Comparison of ENCODE assay signal across 10 mouse cellular contexts in the genomic region with DNA sequence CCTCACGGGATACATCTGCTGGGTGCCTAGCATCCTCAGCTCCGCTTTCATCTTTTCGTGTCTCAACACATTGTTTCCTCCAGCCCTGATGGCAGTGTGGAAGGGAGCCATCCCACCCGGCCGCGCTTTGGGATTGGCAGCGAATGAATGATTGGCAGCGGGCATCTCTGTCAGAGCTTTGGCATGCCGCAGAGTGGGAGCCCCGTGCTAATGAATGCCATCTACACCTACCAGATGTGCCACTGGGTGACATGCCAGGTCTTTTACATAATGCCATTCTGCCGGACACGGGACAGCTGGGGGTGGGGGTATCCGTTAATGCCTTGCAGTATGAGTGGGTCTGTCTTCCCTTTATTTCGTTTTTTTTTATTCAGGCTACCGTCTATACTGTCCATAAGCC. TPM values are rescaled to one million over a fixed set of nuclear protein-coding genes. Genes with fewer than 3 reads are reported as not detected.
A peak's percentile ranks its signal among the peaks of the same experiment; 100 is the strongest.
DNase-seq lines count a peak whose midpoint lies in the region; ATAC-seq and TF ChIP-seq lines count a peak whose summit lies in the region.
"Had no signal": no experiment of that assay in that cellular context is flagged by ENCODE, and none has a peak within 500 bp of the region (broad histone marks: within the 10 kb centered on the region; RNA-seq: fewer than 3 reads in every experiment).

No protein-coding gene starts in this region.

- no peak overlapping the region for H3K9ac ChIP-seq in heart, embryonic 16.5 days (ENCODE audit: low read length)
- H3K9ac ChIP-seq in forebrain, embryonic 14.5 days (ENCODE audit: low read length), result no peak overlapping the region
- H3K9ac ChIP-seq in midbrain, embryonic 13.5 days (replicated peaks), result no peak overlapping the region

- H3K36me3 ChIP-seq in heart, embryonic 16.5 days (ENCODE audit: control insufficient read depth, insufficient read depth), result no peaks in the 10 kb centered on the region
- H3K36me3 ChIP-seq in forebrain, embryonic 14.5 days (ENCODE audit: control insufficient read depth, insufficient read depth, low read length), result no peaks in the 10 kb centered on the region
- H3K36me3 ChIP-seq in midbrain, embryonic 13.5 days, result no peaks in the 10 kb centered on the region
- no peaks in the 10 kb centered on the region for H3K36me3 ChIP-seq in thymus, adult 2 months (ENCODE audit: control insufficient read depth, insufficient read depth, low read length)
- H3K36me3 ChIP-seq: G1E had no signal

- H3K9me3 ChIP-seq in heart, embryonic 16.5 days (replicated peaks; ENCODE audit: control insufficient read depth, low read length), result no peaks in the 10 kb centered on the region
- no peaks in the 10 kb centered on the region for H3K9me3 ChIP-seq in forebrain, embryonic 14.5 days (replicated peaks; ENCODE audit: control insufficient read depth, low read length)
- no peaks in the 10 kb centered on the region for H3K9me3 ChIP-seq in midbrain, embryonic 13.5 days

- no peak for TF ChIP-seq CTCF in thymus, adult 2 months (IDR thresholded peaks at IDR 0.05; ENCODE audit: borderline replicate concordance, control insufficient read depth, extremely low read depth, insufficient read depth, low read length, poor library complexity)

- TF ChIP-seq POLR2A in thymus, adult 2 months (IDR thresholded peaks at IDR 0.05; ENCODE audit: control insufficient read depth, extremely low read depth, insufficient read depth, low read length, poor library complexity), result no peak

- peak overlapping the region; percentile 84; the same call in 1 of the 2 replicates for H3K4me2 ChIP-seq in heart, embryonic 16.5 days (ENCODE audit: low read depth, low read length)
- H3K4me2 ChIP-seq in forebrain, embryonic 14.5 days (ENCODE audit: low read length), result peak overlapping the region; percentile 68
- peak overlapping the region; percentile 69 for H3K4me2 ChIP-seq in midbrain, embryonic 13.5 days (replicated peaks)

- H3K4me1 ChIP-seq in heart, embryonic 16.5 days (ENCODE audit: control insufficient read depth, insufficient read depth, low read length), result peaks cover 18% of the 10 kb centered on the region
- H3K4me1 ChIP-seq in forebrain, embryonic 14.5 days (ENCODE audit: control insufficient read depth, insufficient read depth, low read length), result peaks cover 13% of the 10 kb centered on the region; the same call in 1 of the 2 replicates
- peaks cover 48% of the 10 kb centered on the region for H3K4me1 ChIP-seq in midbrain, embryonic 13.5 days (replicated peaks)
- peaks cover 13% of the 10 kb centered on the region for H3K4me1 ChIP-seq in thymus, adult 2 months (replicated peaks; ENCODE audit: control insufficient read depth, insufficient read depth, low read length)

- 8% methylated on average over 15 of the region's 15 CpGs for WGBS in heart, embryonic 16.5 days
- 2% methylated on average over 15 of the region's 15 CpGs for WGBS in forebrain, embryonic 14.5 days
- 2% methylated on average over 15 of the region's 15 CpGs for WGBS in midbrain, embryonic 13.5 days
- WGBS in thymus, adult 2 months, result 54% methylated on average over 15 of the region's 15 CpGs

- ATAC-seq in heart, embryonic 16.5 days (replicated peaks; ENCODE audit: extremely low read depth, insufficient read depth, low FRiP score), result no peak
- ATAC-seq in forebrain, embryonic 14.5 days, result peak; percentile 44
- peak; percentile 10; the same call in 1 of the 2 replicates for ATAC-seq in midbrain, embryonic 13.5 days

- no peak overlapping the region; the same call in 1 of the 2 replicates for H3K4me3 ChIP-seq in heart, embryonic 16.5 days (ENCODE audit: low read length)
- 0 out of 2 replicates have a peak overlapping the region, but pooled peaks have one; percentile 1 for H3K4me3 ChIP-seq in forebrain, embryonic 14.5 days (ENCODE audit: low read depth, low read length)
- peak overlapping the region; percentile 6; the same call in 1 of the 2 replicates for H3K4me3 ChIP-seq in midbrain, embryonic 13.5 days (replicated peaks)
- no peak overlapping the region for H3K4me3 ChIP-seq in thymus, adult 2 months (ENCODE audit: control insufficient read depth, insufficient read depth, low read length)
- H3K4me3 ChIP-seq: erythroblast, embryonic 14.5 days had no signal

- H3K27ac ChIP-seq in heart, embryonic 16.5 days (ENCODE audit: low read length), result no peak overlapping the region
- peak overlapping the region; percentile 49 for H3K27ac ChIP-seq in forebrain, embryonic 14.5 days (ENCODE audit: low read depth, low read length)
- H3K27ac ChIP-seq in midbrain, embryonic 13.5 days, result no peak overlapping the region
- no peak overlapping the region for H3K27ac ChIP-seq in thymus, adult 2 months (ENCODE audit: control insufficient read depth, insufficient read depth, low read length)

- peaks cover 44% of the 10 kb centered on the region for H3K27me3 ChIP-seq in heart, embryonic 16.5 days (ENCODE audit: control insufficient read depth, insufficient read depth, low read length)
- peaks cover 20% of the 10 kb centered on the region for H3K27me3 ChIP-seq in forebrain, embryonic 14.5 days (replicated peaks; ENCODE audit: control insufficient read depth, insufficient read depth, low read length)
- H3K27me3 ChIP-seq in midbrain, embryonic 13.5 days, result peaks cover 55% of the 10 kb centered on the region
- peaks cover 26% of the 10 kb centered on the region for H3K27me3 ChIP-seq in thymus, adult 2 months (ENCODE audit: control insufficient read depth, insufficient read depth, low read length)

- no peak for DNase-seq in heart, adult 8-10 months (ENCODE audit: low spot score)
- DNase-seq in embryo, embryonic 11 days, result peak; percentile 23
- peak; percentile 81 for DNase-seq in forebrain, embryonic 14.5 days (ENCODE audit: low spot score)
- DNase-seq in spleen, adult 18-20 months, result no peak
- no peak for DNase-seq in thymus, adult 2 months

RNA-seq across cellular contexts. Expression of gene Prdm8, which starts 0.9 kb away (rescaled TPM):
- polyA plus RNA-seq in heart, embryonic 16.5 days (2015; fragmentation: Nextera tagmentation; extraction: Ambion mirVana), result 0.11 TPM in 1 of 2 replicates, not detected in the other
- under 1 TPM; 0.09 to 0.22 (median 0.15) TPM for total RNA-seq in heart, adult 8-10 months (2022)
- polyA plus RNA-seq in forebrain, embryonic 14.5 days (2014; fragmentation: Nextera tagmentation; extraction: Ambion mirVana), result 5.0 and 6.7 TPM in 2 replicates
- 2.0 and 2.5 TPM in 2 replicates for polyA plus RNA-seq in midbrain, embryonic 13.5 days (2015; fragmentation: Nextera tagmentation; extraction: Ambion mirVana)
- polyA plus RNA-seq in thymus, adult 2 months (2012; rRNA removed), result 0.09 and 0.19 TPM in 2 replicates
- total RNA-seq: G1E had no signal
- polyA plus RNA-seq: G1E; thymus, postnatal 0 days had no signal

Comparison
In these comparisons a context has a peak if more than half of its experiments do, and no peak if none do; other contexts are left out.
1. H3K4me3 ChIP-seq: peak in forebrain, embryonic 14.5 days (single experiment) and midbrain, embryonic 13.5 days (single experiment); none in heart, embryonic 16.5 days (single experiment) and thymus, adult 2 months (single experiment).
2. DNase-seq: peak in embryo, embryonic 11 days (single experiment) and forebrain, embryonic 14.5 days (single experiment); none in heart, adult 8-10 months (single experiment), spleen, adult 18-20 months (0 of 2) and thymus, adult 2 months (single experiment).
3. Peak in every context shown above with its lines, with median percentiles within 50 percentile points of each other: H3K4me2 ChIP-seq.